Mouse (Mus musculus) T-helper 17 cell (primary cell): ENCODE data around the gene Borcs5.

Source experiments
- in situ Hi-C, 2 experiments: fragments of 300-600 bp; cut with MboI, MseI; formaldehyde crosslinking; loops; 1 replicate in 1 of 2; 2 replicates in 1 of 2; pipeline ENCODE4 v1.15.1; 2025; ENCODE audit warnings: high pct_unique_total_duplicates in 2 of 2

Gene Borcs5

GRCm38 (mm10) chr6:134621552-134621949 lies 17.8 kb upstream of the Borcs5 start:
- in situ Hi-C loops: loop anchor here (25.0 kb wide), 2 partner anchors 659 to 909 kb away; no protein-coding TSS in a partner anchor

GRCm38 (mm10) chr6:134625431-134625830 lies 13.9 kb upstream of the Borcs5 start:
- in situ Hi-C loops: no loop called here

DNA sequence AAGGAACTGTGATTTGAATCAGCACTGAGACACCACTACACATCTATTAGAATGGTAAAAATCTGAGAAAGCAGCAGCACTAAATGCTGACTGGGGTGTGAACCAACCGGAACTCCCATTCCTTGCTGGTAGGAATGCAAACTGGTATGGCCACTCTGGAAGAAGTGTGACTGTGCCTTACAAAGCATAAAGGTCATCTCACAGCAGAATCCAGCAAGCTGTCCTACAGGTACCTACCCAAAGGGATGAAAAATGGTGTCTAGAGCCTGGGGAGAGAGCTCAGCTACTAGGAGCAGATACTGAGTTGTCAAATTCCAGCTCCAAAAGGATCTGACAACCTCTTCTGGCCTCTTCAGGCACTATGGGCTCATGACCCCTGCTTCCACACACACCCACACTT lies 12.7 kb upstream of the Borcs5 start:
- in situ Hi-C loops: no loop called here

GRCm38 (mm10) chr6:134630447-134630846 lies 8.9 kb upstream of the Borcs5 start:
- in situ Hi-C loops: no loop called here

DNA sequence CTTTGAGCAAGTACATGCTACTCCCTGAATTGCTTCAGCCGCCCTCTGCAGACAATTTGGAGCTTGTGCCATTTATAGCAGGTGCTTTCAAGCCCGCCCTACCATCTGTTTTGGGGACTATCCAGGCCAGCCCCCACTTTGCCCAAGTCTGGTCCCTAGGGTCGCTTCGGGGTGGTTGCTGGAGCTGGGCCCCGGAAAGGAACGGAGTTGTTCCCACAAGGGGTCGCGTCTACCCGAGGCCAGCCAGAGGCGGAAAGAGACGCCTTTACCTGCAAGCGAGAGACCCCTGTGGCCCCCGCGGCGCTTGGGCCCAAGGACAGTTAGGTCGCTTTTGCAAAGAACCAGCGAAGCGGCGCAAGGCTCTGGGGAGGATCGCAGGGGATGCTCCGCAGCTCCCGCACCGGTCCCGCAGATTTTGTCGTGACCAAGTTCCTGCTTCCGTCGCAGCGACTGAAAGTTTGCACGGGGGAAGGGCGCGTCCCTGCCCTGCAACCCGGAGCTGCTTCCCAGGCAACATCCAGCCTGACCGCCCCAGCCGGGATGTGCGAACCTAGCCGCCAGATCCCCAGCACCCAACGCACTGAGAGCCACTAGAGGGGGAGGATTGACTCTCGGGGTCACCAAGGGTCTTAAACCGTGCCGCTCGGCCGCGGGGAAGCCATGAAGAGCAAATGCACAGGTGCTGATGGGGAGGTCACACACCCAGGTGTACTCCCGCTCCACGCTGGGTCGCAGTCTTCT lies 7.2 kb upstream of the Borcs5 start, which contains the start of gene Mansc1:
Gene Mansc1, minus strand, starts transcription at position 542 of the 741 bp plus-strand sequence.
- in situ Hi-C loops: no loop called here

DNA sequence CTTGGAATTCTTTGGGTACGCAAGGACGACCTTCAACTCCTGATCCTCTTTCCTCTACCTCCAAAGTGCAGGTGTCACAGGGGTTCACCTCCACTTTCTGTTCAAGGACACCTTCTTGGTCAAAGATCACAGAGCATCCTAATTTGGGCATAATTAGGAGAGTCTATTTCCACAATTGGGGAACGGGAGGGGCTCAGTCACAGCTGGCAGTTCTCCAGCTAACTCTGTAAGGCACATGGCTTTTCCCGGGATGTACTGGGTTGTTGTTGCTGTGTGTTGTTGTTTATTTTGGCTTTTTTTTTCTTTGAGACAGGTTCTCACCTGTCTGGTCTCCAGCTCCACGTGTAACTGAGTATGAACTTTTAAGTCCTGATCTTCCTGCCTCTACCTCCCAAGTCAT lies 6.6 kb upstream of the Borcs5 start:
- in situ Hi-C loops: no loop called here

- in situ Hi-C loops: no loop called here
Measured at GRCm38 (mm10) chr6:134633553-134633952, 5.8 kb upstream of the Borcs5 start.

- in situ Hi-C loops: no loop called here
Measured at GRCm38 (mm10) chr6:134636476-134636875, 2.8 kb upstream of the Borcs5 start.

GRCm38 (mm10) chr6:134639900-134640299 lies 590 bp downstream of the Borcs5 start:
- in situ Hi-C loops: no loop called here

DNA sequence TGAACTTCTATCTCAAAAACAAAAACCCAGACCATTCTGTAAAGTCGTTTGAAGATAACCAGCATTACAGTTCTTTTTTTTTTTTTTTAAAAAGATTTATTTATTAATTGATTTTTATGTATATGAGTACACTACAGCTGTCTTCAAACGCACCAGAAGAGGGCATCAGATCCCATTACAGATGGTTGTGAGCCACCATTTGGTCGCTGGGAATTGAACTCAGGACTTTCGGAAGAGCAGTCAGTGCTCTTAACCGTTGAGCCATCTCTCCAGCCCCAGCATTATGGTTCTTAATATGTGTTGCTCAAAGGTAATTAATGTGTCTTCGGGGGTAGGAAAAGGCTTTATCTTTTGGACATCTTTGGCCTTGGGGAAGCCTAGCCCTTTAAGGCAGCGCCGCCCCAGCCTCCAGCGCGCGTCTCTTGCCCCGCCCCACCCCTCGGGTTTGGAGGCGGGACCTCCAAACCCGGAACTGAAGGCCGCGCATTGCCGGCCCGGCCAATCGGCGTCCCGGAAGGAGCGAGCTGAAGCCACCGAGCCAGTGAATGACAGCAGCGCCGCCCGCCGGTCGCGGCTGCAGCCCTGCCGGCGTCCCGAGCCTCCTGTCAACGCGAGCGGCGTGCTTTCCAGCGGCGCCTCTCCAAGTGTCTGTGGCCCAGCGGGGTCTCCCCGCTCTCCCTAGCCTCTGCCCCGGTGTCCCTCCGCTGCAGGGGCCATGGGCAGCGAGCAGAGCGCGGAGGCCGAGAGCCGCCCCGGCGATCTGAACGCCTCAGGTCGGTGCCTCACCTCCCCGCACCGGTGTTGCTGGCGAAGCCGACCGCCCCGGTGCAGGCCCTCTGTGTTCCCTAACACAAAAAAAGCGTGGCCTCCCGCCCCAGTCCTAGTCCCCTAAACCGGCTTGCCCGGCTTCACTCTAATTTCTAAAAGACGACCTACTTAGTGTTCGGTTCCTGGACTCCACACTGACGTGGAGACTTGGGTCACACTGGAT lies 1.5 kb downstream of the Borcs5 start:
- in situ Hi-C loops: no loop called here

DNA sequence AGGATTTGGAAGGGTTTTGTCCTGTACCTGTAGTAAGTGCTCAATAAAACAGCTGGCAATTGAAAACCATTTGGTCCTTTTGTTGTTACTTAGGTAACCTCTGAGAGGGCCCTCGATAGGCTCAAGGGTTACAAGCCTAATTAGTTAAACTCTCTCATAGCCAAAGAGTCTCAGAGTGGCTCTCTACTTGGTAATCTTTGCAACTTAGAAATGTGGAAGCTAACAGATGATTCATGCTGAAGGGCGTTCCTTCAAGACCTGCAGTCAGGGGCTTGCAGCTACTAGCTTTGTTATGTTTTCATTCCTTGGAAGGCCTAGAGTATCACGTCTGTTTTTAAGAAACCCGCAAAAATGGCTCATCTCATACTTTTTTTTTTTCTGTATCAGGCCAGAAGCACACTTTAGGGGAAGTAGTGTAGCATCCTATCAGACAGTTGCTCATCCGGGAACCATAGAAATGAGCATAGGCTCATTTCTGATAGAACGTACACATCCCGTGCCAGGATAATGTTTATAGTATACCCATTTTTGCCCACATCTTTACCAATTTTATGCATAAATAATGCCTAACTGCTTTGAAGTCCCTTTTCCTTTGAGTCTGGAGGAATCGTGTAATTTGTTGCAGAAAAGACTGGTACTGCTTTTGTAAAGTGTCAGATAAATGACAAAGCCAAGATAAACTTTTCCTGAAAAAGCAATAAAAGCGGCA lies 2.6 kb downstream of the Borcs5 start:
- in situ Hi-C loops: no loop called here

GRCm38 (mm10) chr6:134643296-134643695 lies 4.0 kb downstream of the Borcs5 start:
- in situ Hi-C loops: no loop called here

GRCm38 (mm10) chr6:134646835-134647234 lies 7.5 kb downstream of the Borcs5 start:
- in situ Hi-C loops: no loop called here

- in situ Hi-C loops: no loop called here
Measured at GRCm38 (mm10) chr6:134647621-134648020, 8.3 kb downstream of the Borcs5 start.

DNA sequence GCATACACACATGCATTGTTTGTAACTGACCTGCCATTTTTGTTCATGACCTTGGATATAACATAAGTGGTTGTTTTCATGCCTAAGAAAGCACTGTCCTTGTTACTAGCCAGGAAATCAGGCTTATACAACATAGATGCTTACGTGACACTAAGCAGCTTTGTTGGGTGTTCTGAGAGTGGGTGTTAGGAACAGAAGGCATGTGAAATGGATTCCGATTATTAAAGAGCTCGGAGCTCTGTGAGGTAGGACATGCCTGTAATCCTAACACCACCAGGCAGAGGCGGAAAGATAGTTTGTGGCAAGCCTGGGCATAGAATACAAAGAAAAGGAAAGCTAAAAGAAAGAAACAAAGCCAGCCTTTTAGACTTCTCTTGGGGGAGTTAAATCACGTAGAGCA lies 9.0 kb downstream of the Borcs5 start:
- in situ Hi-C loops: no loop called here

GRCm38 (mm10) chr6:134656527-134656926 lies 17.2 kb downstream of the Borcs5 start:
- in situ Hi-C loops: loop anchor here (5.0 kb wide), 2 partner anchors 166 to 171 kb away; no protein-coding TSS in a partner anchor

GRCm38 (mm10) chr6:134659108-134659958 lies 20.0 kb downstream of the Borcs5 start:
- in situ Hi-C loops: loop anchor here (5.0 kb wide), 2 partner anchors 163 to 168 kb away; no protein-coding TSS in a partner anchor

- in situ Hi-C loops: no loop called here
Measured at GRCm38 (mm10) chr6:134660714-134661406, 21.6 kb downstream of the Borcs5 start.

- in situ Hi-C loops: no loop called here
Measured at GRCm38 (mm10) chr6:134664573-134664972, 25.3 kb downstream of the Borcs5 start.

DNA sequence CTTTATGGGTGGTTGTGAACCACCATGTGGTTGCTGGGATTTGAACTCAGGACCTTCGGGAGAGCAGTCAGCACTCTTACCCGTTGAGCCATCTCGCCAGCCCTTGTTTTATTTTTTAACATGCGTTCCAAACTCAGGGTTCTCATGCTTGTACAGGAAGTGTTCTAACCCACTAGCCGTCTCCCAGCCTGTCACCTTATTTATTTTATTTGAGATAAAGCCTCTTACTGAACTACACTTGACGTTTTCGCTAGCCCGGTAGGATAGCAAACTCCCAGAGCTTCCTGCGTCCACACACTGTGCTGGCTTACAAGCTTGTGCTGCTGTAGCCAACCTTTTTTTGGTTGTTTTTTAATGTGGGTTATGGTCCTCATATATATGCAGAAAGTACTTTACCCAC lies 26.5 kb downstream of the Borcs5 start:
- in situ Hi-C loops: loop anchor here in 1 of 2 experiments (5.0 kb wide), 1 partner anchor 51 kb away; no protein-coding TSS in a partner anchor
